Mouse (Mus musculus) ovary, adult 18-20 months (tissue): ENCODE data around the gene Dctpp1.

Source experiments
- DNase-seq: peaks from one replicate; pipeline ENCODE4 v3.0.0; 2022; ENCODE audit warnings: low spot score, mixed read lengths

The Dctpp1 gene

GRCm38 (mm10) chr7:127208553-127209438 is 51.7 kb downstream of the Dctpp1 start, which contains the start of gene Mylpf:
Mylpf (plus strand) TSS chr7:127208890.
- peak; percentile 96 for DNase-seq

- DNase-seq, result no peak
These were observed 52.3 kb downstream of the Dctpp1 start, which contains the start of gene Tbc1d10b for GRCm38 (mm10) chr7:127208295-127208552. Tbc1d10b (minus strand) TSS chr7:127208468.

GRCm38 (mm10) chr7:127207374-127208294 is 52.9 kb downstream of the Dctpp1 start:
- DNase-seq, result peak; percentile 35
